Mouse (Mus musculus) layer of hippocampus, adult 18-20 months (tissue): Measurements from ENCODE around the gene Slc26a10. TPM values are rescaled to one million over a fixed set of nuclear protein-coding genes. Genes with fewer than 3 reads are reported as not detected.

Experiments
- DNase-seq, 2 experiments: peaks; one replicate each; pipeline ENCODE4 v3.0.0; 2022; ENCODE audit warnings: low spot score in 2 of 2
- total RNA-seq, 2 experiments: library from RNA; stranded (reverse); gene quantifications; 2 replicates each; pipeline ENCODE4 v1.2.3; 2021

Gene Slc26a10
- total RNA-seq, 2 experiments from 2014 or later = 10.2 to 13.5 TPM

- DNase-seq = no peak
These were observed 4.7 kb upstream of the Slc26a10 start for GRCm38 (mm10) chr10:127185101-127185500.

DNA sequence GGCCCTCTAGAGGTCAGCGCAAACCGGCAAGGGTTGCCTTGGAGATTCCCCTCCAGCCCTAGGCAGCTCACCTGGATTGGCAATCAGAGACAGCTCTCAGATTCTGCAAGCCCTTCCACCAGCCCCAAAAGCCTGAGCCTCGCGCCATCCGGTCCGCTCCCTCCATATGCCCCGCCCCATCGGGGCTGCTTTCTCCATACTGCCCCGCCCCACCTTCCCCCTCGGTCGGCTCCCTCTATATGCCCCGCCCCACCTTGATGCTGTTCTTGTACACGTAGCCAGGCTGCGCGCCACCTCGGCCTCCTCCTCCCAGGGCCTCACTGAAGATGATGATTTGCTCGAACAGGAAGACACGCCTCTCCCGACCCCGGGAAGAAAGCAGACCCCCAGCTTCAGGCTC is 3.3 kb upstream of the Slc26a10 start:
- no peak for DNase-seq

- no peak for DNase-seq
These were observed 2.2 kb upstream of the Slc26a10 start for GRCm38 (mm10) chr10:127182624-127183023.

- no peak for DNase-seq
These were observed 1.1 kb upstream of the Slc26a10 start for GRCm38 (mm10) chr10:127181566-127181965.

- DNase-seq = no peak
These were observed 226 bp upstream of the Slc26a10 start for GRCm38 (mm10) chr10:127180695-127181047.

GRCm38 (mm10) chr10:127178286-127179027 is 2.0 kb downstream of the Slc26a10 start:
- DNase-seq = no peak

- DNase-seq = peak in 1 of 2 experiments; percentile 88
These were observed 2.7 kb downstream of the Slc26a10 start for GRCm38 (mm10) chr10:127177719-127178118.

GRCm38 (mm10) chr10:127177235-127177634 is 3.2 kb downstream of the Slc26a10 start:
- DNase-seq = no peak

- DNase-seq = no peak
These were observed 3.7 kb downstream of the Slc26a10 start for GRCm38 (mm10) chr10:127176756-127177155.

DNA sequence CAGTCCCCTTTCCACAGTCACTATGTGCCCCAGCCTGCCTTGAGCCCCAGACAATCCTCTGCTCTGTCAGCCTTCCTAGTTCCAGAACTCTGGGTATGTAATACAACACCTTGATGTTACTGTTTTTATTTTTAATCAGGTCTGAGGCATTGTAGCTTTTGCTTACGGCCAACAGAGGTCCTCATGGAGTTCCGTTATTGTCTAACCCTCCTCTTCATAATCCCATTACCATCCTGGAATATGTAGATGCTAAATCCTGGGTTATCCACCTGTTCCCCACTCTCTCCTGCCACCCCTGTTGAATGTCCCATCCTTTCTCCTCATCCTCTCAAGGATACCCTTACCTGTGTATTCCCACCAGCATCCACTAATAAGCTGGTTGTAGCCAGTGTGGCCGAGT is 4.2 kb downstream of the Slc26a10 start:
- peak in 1 of 2 experiments; percentile 4 for DNase-seq

DNA sequence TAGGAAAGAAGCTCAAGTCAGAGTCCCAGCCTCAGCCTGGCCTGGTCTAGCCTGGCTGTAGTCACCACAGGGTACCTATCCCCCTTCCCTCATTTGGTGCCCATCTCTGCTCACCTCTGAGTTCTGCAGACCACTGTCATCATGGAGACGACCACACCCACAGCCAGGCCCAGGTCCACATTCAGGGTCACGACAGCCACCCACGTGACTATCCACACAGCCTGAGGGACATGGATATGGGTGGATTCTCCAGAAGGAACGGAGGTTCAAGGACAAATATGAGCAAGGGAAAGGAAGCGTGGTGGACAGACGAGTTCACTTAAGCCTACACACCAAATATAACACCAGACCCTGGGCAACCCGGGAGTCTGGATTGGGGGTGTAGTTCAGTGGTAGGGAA is 6.3 kb downstream of the Slc26a10 start:
- no peak for DNase-seq

DNA sequence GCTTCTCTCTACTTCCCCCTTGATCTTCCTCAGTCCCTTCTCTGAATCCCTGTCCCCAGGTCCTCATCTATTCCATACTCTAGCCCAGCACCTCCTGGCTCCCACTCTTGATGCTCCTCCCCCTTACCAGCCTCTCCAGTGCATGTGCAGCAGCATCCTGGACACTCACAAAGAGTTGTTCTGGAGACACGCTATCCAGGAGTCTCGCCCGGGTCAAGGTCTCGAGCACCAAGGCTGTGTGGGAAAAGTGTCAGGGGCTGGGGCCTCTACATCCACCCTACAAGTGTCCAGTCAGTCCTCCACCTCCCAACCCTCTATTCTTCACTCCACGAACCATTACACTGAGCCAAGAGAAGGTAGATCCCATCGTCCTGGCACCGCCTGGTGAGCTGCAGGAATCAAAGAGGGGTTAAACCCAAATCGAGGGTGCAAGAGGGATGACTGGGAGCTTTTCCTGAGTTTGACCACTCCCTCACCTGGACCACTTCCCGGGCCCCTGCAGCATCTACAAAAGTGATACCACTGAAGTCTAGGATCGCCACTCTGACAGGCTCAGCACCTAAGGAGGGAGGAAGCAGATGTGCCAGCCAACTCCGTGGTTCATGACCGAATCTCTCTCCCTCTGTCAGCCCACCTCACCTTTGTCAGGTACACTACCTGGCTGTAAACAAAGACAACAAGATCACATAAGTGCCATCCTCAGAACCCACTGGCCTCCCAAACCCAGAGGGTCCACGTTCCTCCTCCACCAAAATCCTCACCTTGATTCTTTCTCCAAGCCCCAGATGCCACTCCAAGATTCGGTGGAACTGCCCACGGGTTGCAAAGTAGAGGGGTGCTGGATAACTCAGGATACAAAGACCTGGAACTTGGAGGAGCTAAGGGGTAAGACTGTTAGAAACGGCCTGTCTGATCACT is 7.0 kb downstream of the Slc26a10 start:
- no peak for DNase-seq

- DNase-seq = no peak
These were observed 8.7 kb downstream of the Slc26a10 start for GRCm38 (mm10) chr10:127171631-127172200.

GRCm38 (mm10) chr10:127170837-127171272 is 9.6 kb downstream of the Slc26a10 start:
- peak in 1 of 2 experiments; percentile 67 for DNase-seq

- peak in 1 of 2 experiments; percentile 44 for DNase-seq
These were observed 10.4 kb downstream of the Slc26a10 start for GRCm38 (mm10) chr10:127170002-127170401.

- peak in 1 of 2 experiments; percentile 23 for DNase-seq
These were observed 12.7 kb downstream of the Slc26a10 start for GRCm38 (mm10) chr10:127167614-127168192.

DNA sequence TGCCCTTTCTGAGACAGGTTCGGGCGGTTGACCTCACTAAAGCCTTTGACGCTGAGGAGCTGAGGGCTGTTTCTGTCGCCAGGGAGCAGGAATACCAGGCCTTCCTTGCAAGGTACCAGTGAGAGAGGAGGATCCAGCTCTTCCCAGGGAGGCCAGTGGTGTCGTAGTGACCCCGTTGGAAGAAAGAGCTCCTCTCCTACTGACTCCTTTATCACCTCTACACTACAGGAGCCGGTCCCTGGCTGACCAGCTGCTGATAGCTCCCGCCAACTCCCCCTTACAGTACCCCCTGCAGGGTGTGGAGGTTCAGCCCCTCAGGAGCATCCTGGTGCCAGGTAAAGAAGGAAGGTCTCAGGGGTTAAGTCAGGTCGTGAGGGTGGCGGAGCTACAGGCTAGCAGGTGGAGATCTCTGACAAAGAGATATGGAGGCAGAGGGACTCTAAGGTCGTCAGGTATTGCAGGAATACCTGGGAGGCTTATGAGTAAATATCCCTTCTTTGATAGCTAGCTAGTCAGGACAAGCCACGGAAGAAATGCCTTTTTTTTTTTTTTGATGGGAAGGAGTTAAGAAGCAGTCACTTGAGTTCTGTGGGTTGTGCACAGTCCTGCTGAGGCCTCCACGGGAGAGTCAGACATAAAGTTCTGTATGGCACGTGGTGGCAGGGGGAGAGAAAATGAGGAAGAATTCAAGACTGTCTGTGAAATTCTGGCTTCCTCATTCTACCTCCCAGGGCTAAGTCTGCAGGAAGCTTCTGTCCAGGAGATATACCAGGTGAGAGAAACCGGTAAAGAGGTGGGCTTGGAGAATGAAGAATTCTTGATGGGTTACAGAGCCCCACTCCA is 13.5 kb downstream of the Slc26a10 start:
- DNase-seq = no peak

DNA sequence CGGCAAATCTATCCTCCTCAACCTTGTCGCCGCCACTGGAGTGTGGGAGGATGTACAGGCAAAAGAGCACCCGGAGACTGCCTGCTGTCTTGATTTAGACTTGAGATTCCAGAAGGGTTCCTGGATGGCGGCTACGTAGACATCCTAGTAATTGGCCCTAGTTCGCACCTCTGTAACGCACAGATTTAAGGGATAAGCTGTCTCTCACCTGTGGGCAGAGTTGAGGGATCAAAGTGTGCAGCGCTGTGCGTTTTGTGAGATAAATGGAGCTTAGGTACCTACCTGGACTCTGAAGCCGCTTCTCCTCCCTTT is 14.1 kb downstream of the Slc26a10 start:
- DNase-seq = no peak

GRCm38 (mm10) chr10:127165654-127166403 is 14.6 kb downstream of the Slc26a10 start:
- DNase-seq = peak in 1 of 2 experiments; percentile 65

DNA sequence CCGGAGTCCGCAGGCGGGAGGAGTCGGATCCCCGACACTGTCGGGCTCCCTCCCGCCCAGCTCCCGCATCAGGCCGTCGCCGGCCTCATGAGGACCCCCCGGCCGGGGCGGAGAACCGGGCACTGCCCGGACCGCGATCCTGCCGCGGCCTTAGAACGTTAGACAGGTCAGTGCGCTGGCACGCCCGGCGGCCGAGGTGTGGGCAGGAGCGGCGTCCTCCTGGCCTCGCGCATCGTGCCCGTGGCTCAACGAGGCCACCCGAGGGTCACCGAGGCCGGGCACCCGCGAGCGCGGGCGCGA is 15.1 kb downstream of the Slc26a10 start:
- no peak for DNase-seq
